Mouse (Mus musculus): ENCODE data around the gene Kcnj1. TPM values are rescaled to one million over a fixed set of nuclear protein-coding genes. Genes with fewer than 3 reads are reported as not detected.

The Kcnj1 gene
- polyA plus RNA-seq, 1 experiment, result not detected

DNA sequence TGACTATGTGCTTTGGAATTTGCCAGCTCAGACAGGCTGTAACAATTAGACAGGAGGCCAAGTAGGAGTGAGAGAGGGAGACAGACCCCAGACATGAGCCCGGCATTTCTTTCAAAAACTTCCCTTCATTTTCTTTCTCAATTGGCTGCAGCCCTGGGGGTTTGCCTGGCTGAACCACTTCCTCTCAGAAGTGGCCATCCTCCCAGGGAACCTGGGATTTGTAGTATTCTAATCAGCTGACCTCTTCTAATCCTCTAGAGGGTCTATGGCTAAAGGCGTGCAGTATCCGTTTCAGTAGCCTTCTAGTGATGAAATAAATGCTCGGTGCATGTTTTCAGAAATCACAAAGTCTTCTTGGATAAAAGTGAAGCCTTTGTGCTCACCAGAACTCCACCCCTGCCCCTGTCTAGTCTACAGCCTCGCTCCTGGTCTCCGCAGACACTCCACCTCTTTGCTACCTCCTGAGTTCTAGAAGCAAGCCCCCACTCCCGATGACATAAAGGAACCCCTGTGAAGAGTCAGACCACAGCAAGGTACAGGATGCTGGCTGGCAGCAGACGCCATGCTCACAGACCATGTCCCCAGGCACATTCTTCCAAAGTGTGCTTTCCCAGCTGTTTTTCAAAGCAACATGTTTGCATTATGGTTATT, 45.3 kb downstream of the Kcnj1 start:
- Histone ChIP-seq H3K4me3 (ENCODE audit: insufficient read depth, poor library complexity, severe bottlenecking) (no peak overlapping the region), H3K79me2 (ENCODE audit: control insufficient read depth, insufficient read depth) (no peaks in the 10 kb centered on the region)
- TF ChIP-seq FOSL1 (IDR thresholded peaks at IDR 0.05; ENCODE audit: insufficient read depth, low read length, poor library complexity, severe bottlenecking) (no peak), MYOD1 (IDR thresholded peaks at IDR 0.05; ENCODE audit: control insufficient read depth, insufficient read length, low read depth) (no peak), CEBPB (IDR thresholded peaks at IDR 0.05; ENCODE audit: low read depth) (no peak), MYOG (IDR thresholded peaks at IDR 0.05; ENCODE audit: control insufficient read depth, extremely low read depth, insufficient read length) (no peak), MAX (IDR thresholded peaks at IDR 0.05) (no peak)

DNA sequence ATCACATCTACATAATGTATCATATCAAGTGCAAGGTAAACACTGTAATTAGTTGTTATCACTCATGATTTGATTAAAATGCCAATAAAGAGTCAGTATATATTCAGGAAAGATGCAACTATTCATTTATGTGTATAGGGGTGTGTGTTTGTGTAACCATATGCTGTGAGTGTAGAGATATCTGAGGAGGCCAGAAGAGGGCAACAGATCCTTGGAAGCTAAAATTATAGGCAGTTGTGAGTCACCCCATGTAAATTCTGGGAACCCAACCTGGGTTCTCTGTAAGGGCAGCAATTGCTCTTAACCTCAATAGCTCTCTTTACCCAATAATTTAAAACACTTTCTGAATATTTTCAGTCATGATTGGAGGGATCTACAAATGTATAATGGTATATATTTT, 48.4 kb downstream of the Kcnj1 start:
- Histone ChIP-seq H3K4me3 (ENCODE audit: insufficient read depth, poor library complexity, severe bottlenecking) (no peak overlapping the region), H3ac (ENCODE audit: control insufficient read depth, insufficient read length, low read depth) (no peak overlapping the region), H3K79me3 (ENCODE audit: low read depth) (no peaks in the 10 kb centered on the region), H3K27me3 (ENCODE audit: control insufficient read depth, insufficient read depth, insufficient read length) (peaks cover 32% of the 10 kb centered on the region), H3K79me2 (ENCODE audit: control insufficient read depth, insufficient read depth) (no peaks in the 10 kb centered on the region), H3K36me3 (ENCODE audit: control insufficient read depth, insufficient read depth) (no peaks in the 10 kb centered on the region)
- TF ChIP-seq FOSL1 (IDR thresholded peaks at IDR 0.05; ENCODE audit: insufficient read depth, low read length, poor library complexity, severe bottlenecking), result no peak
- TF ChIP-seq USF1 (IDR thresholded peaks at IDR 0.05; ENCODE audit: low read depth), result no peak
- TF ChIP-seq CEBPB (IDR thresholded peaks at IDR 0.05; ENCODE audit: low read depth), result no peak
- TF ChIP-seq CTCF (IDR thresholded peaks at IDR 0.05; ENCODE audit: control insufficient read depth, insufficient read depth, insufficient read length), result no peak
- no peak for TF ChIP-seq MYOD1 (IDR thresholded peaks at IDR 0.05; ENCODE audit: control insufficient read depth, insufficient read length, low read depth)
- no peak for TF ChIP-seq MYOG (IDR thresholded peaks at IDR 0.05; ENCODE audit: control insufficient read depth, extremely low read depth, insufficient read length)
- TF ChIP-seq MAX (IDR thresholded peaks at IDR 0.05), result no peak

More for the DNA sequence above, 45.3 kb downstream of the Kcnj1 start:
- Histone ChIP-seq H3K79me3 (ENCODE audit: low read depth) (no peaks in the 10 kb centered on the region), H3K27me3 (ENCODE audit: control insufficient read depth, insufficient read depth, insufficient read length) (peaks cover 37% of the 10 kb centered on the region), H3ac (ENCODE audit: control insufficient read depth, insufficient read length, low read depth) (no peak overlapping the region), H3K36me3 (ENCODE audit: control insufficient read depth, insufficient read depth) (no peaks in the 10 kb centered on the region)

DNA sequence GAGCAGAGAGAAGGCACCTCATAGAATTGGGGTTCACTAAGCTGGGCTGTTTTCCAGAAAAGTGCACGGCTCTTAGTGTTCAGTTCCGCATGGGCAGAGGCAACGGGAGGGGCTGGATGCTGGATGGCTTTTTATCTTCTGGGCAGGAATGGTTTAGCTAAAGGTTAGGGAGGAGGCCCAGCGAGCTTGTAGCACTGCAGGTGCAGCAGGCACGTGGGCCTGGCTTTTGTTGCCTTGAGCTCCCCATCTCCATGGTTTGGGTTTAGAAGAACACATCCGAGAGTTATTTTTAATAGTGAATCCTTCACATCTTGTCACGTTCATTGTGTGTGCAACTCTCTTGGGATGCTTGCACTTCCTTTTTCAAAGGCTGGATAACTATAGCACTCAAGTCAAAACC, 53.0 kb downstream of the Kcnj1 start:
- H3K79me3 ChIP-seq (ENCODE audit: low read depth), result no peaks in the 10 kb centered on the region
- TF ChIP-seq MYOD1 (IDR thresholded peaks at IDR 0.05; ENCODE audit: control insufficient read depth, insufficient read length, low read depth) (no peak), CEBPB (IDR thresholded peaks at IDR 0.05; ENCODE audit: low read depth) (no peak), FOSL1 (IDR thresholded peaks at IDR 0.05; ENCODE audit: insufficient read depth, low read length, poor library complexity, severe bottlenecking) (no peak)
- H3K4me3 ChIP-seq (ENCODE audit: insufficient read depth, poor library complexity, severe bottlenecking), result no peak overlapping the region
- H3ac ChIP-seq (ENCODE audit: control insufficient read depth, insufficient read length, low read depth), result no peak overlapping the region
- H3K27me3 ChIP-seq (ENCODE audit: control insufficient read depth, insufficient read depth, insufficient read length), result peaks cover 15% of the 10 kb centered on the region
- no peaks in the 10 kb centered on the region for H3K79me2 ChIP-seq (ENCODE audit: control insufficient read depth, insufficient read depth)
- H3K36me3 ChIP-seq (ENCODE audit: control insufficient read depth, insufficient read depth), result no peaks in the 10 kb centered on the region

DNA sequence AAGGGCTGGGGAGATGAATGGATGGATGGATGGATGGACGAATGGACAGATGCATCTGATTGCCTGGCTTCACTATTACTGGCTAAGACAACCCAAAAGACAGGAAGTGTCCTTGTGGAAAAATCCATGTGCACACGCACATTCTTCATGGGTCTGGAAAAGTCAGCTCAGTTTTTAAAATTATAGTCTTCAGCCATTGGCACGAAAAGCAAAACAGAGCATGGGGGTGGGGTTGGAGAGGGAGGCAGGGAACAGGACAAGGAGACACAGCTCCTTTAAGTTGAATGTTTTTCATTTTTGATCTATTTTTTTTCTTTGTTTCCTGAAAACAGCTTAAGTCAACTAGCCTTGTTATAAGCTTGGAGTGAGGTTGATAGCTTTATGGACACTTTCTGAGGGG, 58.8 kb downstream of the Kcnj1 start:
- H3K4me3 ChIP-seq (ENCODE audit: insufficient read depth, poor library complexity, severe bottlenecking), result no peak overlapping the region

DNA sequence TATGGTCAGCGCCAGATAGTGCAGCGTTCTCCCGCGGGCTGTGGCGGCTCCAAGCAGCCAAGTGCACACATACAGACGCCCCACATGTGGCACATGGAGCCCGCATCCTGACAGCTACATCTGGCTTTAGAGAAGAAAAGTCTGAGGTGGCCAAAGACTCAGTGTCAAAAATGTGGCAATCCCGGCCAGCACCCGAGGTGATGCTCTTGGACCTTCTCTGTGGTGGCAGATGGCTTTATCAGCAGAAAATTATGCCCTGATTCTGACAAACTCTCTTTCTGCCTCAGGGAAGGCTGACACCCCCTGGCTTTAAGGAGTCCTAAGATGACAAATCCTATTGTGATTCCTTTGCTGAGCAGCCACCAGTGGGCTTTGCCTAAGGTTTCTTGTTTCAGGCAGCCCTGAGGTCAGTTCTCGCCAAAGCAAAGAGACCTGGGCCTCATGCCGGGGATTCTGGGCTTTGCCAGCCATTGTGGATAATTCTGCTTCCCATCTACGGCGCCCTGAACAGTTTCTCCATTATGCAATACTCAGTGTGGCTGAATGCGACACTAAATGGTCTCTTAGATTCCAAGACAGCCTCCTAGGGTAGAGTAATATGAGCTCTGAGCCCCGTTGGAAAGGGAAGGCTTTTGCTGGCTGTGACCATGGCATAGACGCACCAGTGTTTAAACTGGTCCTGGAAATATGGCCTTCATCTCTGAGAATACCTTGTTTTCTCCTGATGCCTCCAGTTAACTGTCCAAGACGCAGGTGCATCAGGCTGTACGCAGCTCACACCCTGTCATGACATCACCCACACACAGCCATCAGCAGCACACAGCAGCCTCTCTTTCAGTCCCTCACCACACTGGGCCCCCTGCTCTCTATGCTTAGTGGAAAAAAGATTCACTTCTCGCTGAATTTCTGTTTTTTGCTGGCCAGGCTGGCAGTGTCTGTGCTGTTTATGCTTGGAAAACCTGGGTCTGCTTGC, 62.2 kb downstream of the Kcnj1 start:
- Histone ChIP-seq H3K27me3 (ENCODE audit: control insufficient read depth, insufficient read depth, insufficient read length) (peaks cover 44% of the 10 kb centered on the region), H3ac (ENCODE audit: control insufficient read depth, insufficient read length, low read depth) (no peak overlapping the region), H3K4me3 (ENCODE audit: insufficient read depth, poor library complexity, severe bottlenecking) (no peak overlapping the region), H3K79me3 (ENCODE audit: low read depth) (no peaks in the 10 kb centered on the region), H3K36me3 (ENCODE audit: control insufficient read depth, insufficient read depth) (no peaks in the 10 kb centered on the region), H3K79me2 (ENCODE audit: control insufficient read depth, insufficient read depth) (no peaks in the 10 kb centered on the region)
- TF ChIP-seq MAX (IDR thresholded peaks at IDR 0.05) (no peak), FOSL1 (IDR thresholded peaks at IDR 0.05; ENCODE audit: insufficient read depth, low read length, poor library complexity, severe bottlenecking) (no peak), MYOD1 (IDR thresholded peaks at IDR 0.05; ENCODE audit: control insufficient read depth, insufficient read length, low read depth) (no peak), MYOG (IDR thresholded peaks at IDR 0.05; ENCODE audit: control insufficient read depth, extremely low read depth, insufficient read length) (no peak)

More for the DNA sequence above, 58.8 kb downstream of the Kcnj1 start:
- no peak overlapping the region for H3ac ChIP-seq (ENCODE audit: control insufficient read depth, insufficient read length, low read depth)
- no peaks in the 10 kb centered on the region for H3K79me3 ChIP-seq (ENCODE audit: low read depth)
- no peaks in the 10 kb centered on the region for H3K36me3 ChIP-seq (ENCODE audit: control insufficient read depth, insufficient read depth)
- no peaks in the 10 kb centered on the region for H3K79me2 ChIP-seq (ENCODE audit: control insufficient read depth, insufficient read depth)
- H3K27me3 ChIP-seq (ENCODE audit: control insufficient read depth, insufficient read depth, insufficient read length), result peaks cover 39% of the 10 kb centered on the region
- no peak for TF ChIP-seq MYOG (IDR thresholded peaks at IDR 0.05; ENCODE audit: control insufficient read depth, extremely low read depth, insufficient read length)
- no peak for TF ChIP-seq MYOD1 (IDR thresholded peaks at IDR 0.05; ENCODE audit: control insufficient read depth, insufficient read length, low read depth)
- TF ChIP-seq CTCF (IDR thresholded peaks at IDR 0.05; ENCODE audit: control insufficient read depth, insufficient read depth, insufficient read length), result no peak
- no peak for TF ChIP-seq FOSL1 (IDR thresholded peaks at IDR 0.05; ENCODE audit: insufficient read depth, low read length, poor library complexity, severe bottlenecking)
- no peak for TF ChIP-seq USF1 (IDR thresholded peaks at IDR 0.05; ENCODE audit: low read depth)
- no peak for TF ChIP-seq MAX (IDR thresholded peaks at IDR 0.05)
- TF ChIP-seq CEBPB (IDR thresholded peaks at IDR 0.05; ENCODE audit: low read depth), result no peak

Data from C2C12 (cell line).